Mouse (Mus musculus) embryonic fibroblast, embryonic 13.5 days (primary cell): ENCODE measurements around the gene Hnrnpa0.

Experiments used
- CTCF ChIP-seq: IDR thresholded peaks from 2 replicates; pipeline ENCODE4 v1.5.1; 2011; ENCODE audit warnings: mild to moderate bottlenecking, control low read depth, low read length, moderate library complexity, borderline replicate concordance; ENCODE audit not compliant: insufficient read depth
- POLR2A ChIP-seq: IDR thresholded peaks from 2 replicates; pipeline ENCODE4 v1.6.1; 2011; ENCODE audit warnings: low read depth, mild to moderate bottlenecking, control low read depth, low read length, moderate library complexity

- TF ChIP-seq CTCF, result no peak
- TF ChIP-seq POLR2A, result no peak
Observed at GRCm38 (mm10) chr13:58163343-58163742, 35.0 kb upstream of the Hnrnpa0 start.
